Mouse (Mus musculus): ENCODE results near the gene Phkb.

GRCm38 (mm10) chr8:85871660-85872059, 30.9 kb downstream of the Phkb start:
- no peak for TF ChIP-seq CTCF (IDR thresholded peaks at IDR 0.05 in 2 of 3, conservative IDR thresholded peaks at IDR 0.05 in 1 of 3; ENCODE audit: control insufficient read depth in 1 of 3, insufficient read depth in 1 of 3, low read depth in 2 of 3, low read length in 3 of 3, poor library complexity in 1 of 3, severe bottlenecking in 1 of 3)
- TF ChIP-seq RCOR1 (IDR thresholded peaks at IDR 0.05; ENCODE audit: low read depth, low read length), result no peak
- TF ChIP-seq CHD2 (IDR thresholded peaks at IDR 0.05; ENCODE audit: low read length), result no peak

Data from MEL (cell line).